Comparison of ENCODE assay signal across 8 mouse cellular contexts in genomic region chr9:37053041-37053440, GRCm38 (mm10).
DNase-seq lines count a peak whose midpoint lies in the region; ATAC-seq and TF ChIP-seq lines count a peak whose summit lies in the region.

No protein-coding gene starts in this region.

- no peak for TF ChIP-seq EP300 in liver, postnatal 0 days (IDR thresholded peaks at IDR 0.05; ENCODE audit: low read depth)

- H3K4me1 ChIP-seq in liver, postnatal 0 days (ENCODE audit: insufficient read depth), result peaks cover 6% of the 10 kb centered on the region; the same call in 1 of the 2 replicates
- peaks cover 8% of the 10 kb centered on the region; the same call in 1 of the 2 replicates for H3K4me1 ChIP-seq in liver, embryonic 11.5 days (replicated peaks; ENCODE audit: control insufficient read depth, insufficient read depth, low read length)
- H3K4me1 ChIP-seq in intestine, embryonic 14.5 days (replicated peaks; ENCODE audit: control insufficient read depth, insufficient read depth, low read length), result peaks cover 31% of the 10 kb centered on the region
- peaks cover 48% of the 10 kb centered on the region for H3K4me1 ChIP-seq in neural tube, embryonic 12.5 days

- H3K27ac ChIP-seq in liver, postnatal 0 days (ENCODE audit: low read depth), result no peak overlapping the region
- no peak overlapping the region for H3K27ac ChIP-seq in liver, embryonic 11.5 days (ENCODE audit: low read depth, low read length)
- peak overlapping the region; percentile 84 for H3K27ac ChIP-seq in intestine, embryonic 14.5 days (ENCODE audit: low read depth)
- no peak overlapping the region for H3K27ac ChIP-seq in neural tube, embryonic 12.5 days

- H3K4me2 ChIP-seq in liver, postnatal 0 days (ENCODE audit: low read depth, low read length), result peak overlapping the region; percentile 7; the same call in 1 of the 2 replicates
- no peak overlapping the region; the same call in 1 of the 2 replicates for H3K4me2 ChIP-seq in liver, embryonic 11.5 days
- peak overlapping the region; percentile 29 for H3K4me2 ChIP-seq in intestine, embryonic 14.5 days (ENCODE audit: low read length)
- H3K4me2 ChIP-seq in neural tube, embryonic 12.5 days (replicated peaks), result peak overlapping the region; percentile 12

- ATAC-seq in liver, postnatal 0 days, result no peak
- no peak for ATAC-seq in liver, embryonic 11.5 days (replicated peaks; ENCODE audit: low FRiP score)
- ATAC-seq in intestine, embryonic 14.5 days (replicated peaks; ENCODE audit: low FRiP score, low TSS enrichment, low read depth), result no peak
- no peak for ATAC-seq in neural tube, embryonic 12.5 days (ENCODE audit: low FRiP score, low read depth)
- ATAC-seq in megakaryocyte-erythroid progenitor cell, adult 5-6 weeks (replicated peaks; ENCODE audit: low FRiP score, low TSS enrichment, poor library complexity, severe bottlenecking), result no peak

- DNase-seq in liver, postnatal 0 days, result no peak
- no peak for DNase-seq in liver, embryonic 11.5 days (ENCODE audit: low spot score)
- DNase-seq in forelimb bud, embryonic 11.5 days (ENCODE audit: low read depth, low spot score), result peak; percentile 84
- no peak for DNase-seq in intestine, embryonic 14.5 days (ENCODE audit: low spot score)
- DNase-seq in urinary bladder, postnatal 10 days (ENCODE audit: low spot score), result no peak
- DNase-seq in spleen, adult 18-20 months, result no peak

- no peak overlapping the region for H3K4me3 ChIP-seq in liver, postnatal 0 days (ENCODE audit: low read depth, low read length)
- H3K4me3 ChIP-seq in liver, embryonic 11.5 days (ENCODE audit: low read depth, low read length), result no peak overlapping the region
- no peak overlapping the region for H3K4me3 ChIP-seq in intestine, embryonic 14.5 days (ENCODE audit: low read depth, low read length)
- H3K4me3 ChIP-seq in neural tube, embryonic 12.5 days, result no peak overlapping the region

- no peak for TF ChIP-seq CTCF in liver, postnatal 0 days (IDR thresholded peaks at IDR 0.05; ENCODE audit: low read depth)

- H3K27me3 ChIP-seq in liver, postnatal 0 days (ENCODE audit: insufficient read depth, low read length), result no peaks in the 10 kb centered on the region
- H3K27me3 ChIP-seq in liver, embryonic 11.5 days (replicated peaks; ENCODE audit: control insufficient read depth, insufficient read depth, low read length), result no peaks in the 10 kb centered on the region
- no peaks in the 10 kb centered on the region for H3K27me3 ChIP-seq in intestine, embryonic 14.5 days (replicated peaks; ENCODE audit: control insufficient read depth, insufficient read depth, low read length)
- H3K27me3 ChIP-seq in neural tube, embryonic 12.5 days (replicated peaks), result no peaks in the 10 kb centered on the region

- no peaks in the 10 kb centered on the region for H3K36me3 ChIP-seq in liver, postnatal 0 days (replicated peaks; ENCODE audit: insufficient read depth, low read length)
- no peaks in the 10 kb centered on the region for H3K36me3 ChIP-seq in liver, embryonic 11.5 days (ENCODE audit: control insufficient read depth, insufficient read depth, low read length)
- no peaks in the 10 kb centered on the region for H3K36me3 ChIP-seq in intestine, embryonic 14.5 days (ENCODE audit: control insufficient read depth, insufficient read depth, low read length)
- no peaks in the 10 kb centered on the region for H3K36me3 ChIP-seq in neural tube, embryonic 12.5 days

- H3K9me3 ChIP-seq in liver, postnatal 0 days (ENCODE audit: low read length), result no peaks in the 10 kb centered on the region
- H3K9me3 ChIP-seq in liver, embryonic 11.5 days (ENCODE audit: control insufficient read depth, low read length), result no peaks in the 10 kb centered on the region
- no peaks in the 10 kb centered on the region for H3K9me3 ChIP-seq in intestine, embryonic 14.5 days (ENCODE audit: control insufficient read depth, low read length)
- no peaks in the 10 kb centered on the region for H3K9me3 ChIP-seq in neural tube, embryonic 12.5 days

- no peak overlapping the region for H3K9ac ChIP-seq in liver, postnatal 0 days (replicated peaks)
- no peak overlapping the region for H3K9ac ChIP-seq in liver, embryonic 11.5 days (ENCODE audit: low read depth, low read length)
- no peak overlapping the region for H3K9ac ChIP-seq in intestine, embryonic 14.5 days (ENCODE audit: low read length)
- H3K9ac ChIP-seq in neural tube, embryonic 12.5 days, result no peak overlapping the region

- WGBS in liver, postnatal 0 days (ENCODE audit: insufficient replicate concordance), result 50% methylated on average over 6 of the region's 6 CpGs
- 45% methylated on average over 6 of the region's 6 CpGs for WGBS in liver, embryonic 11.5 days
- 41% methylated on average over 6 of the region's 6 CpGs for WGBS in intestine, embryonic 14.5 days
- WGBS in neural tube, embryonic 12.5 days, result 36% methylated on average over 6 of the region's 6 CpGs
